11 mouse cellular contexts compared by ENCODE assay signal in genomic region chr4:126332358-126332757, GRCm38 (mm10). TPM values are rescaled to one million over a fixed set of nuclear protein-coding genes. Genes with fewer than 3 reads are reported as not detected.
A peak's percentile ranks its signal among the peaks of the same experiment; 100 is the strongest.
DNase-seq lines count a peak whose midpoint lies in the region; TF ChIP-seq lines count a peak whose summit lies in the region.
"Had no signal": no experiment of that assay in that cellular context is flagged by ENCODE, and none has a peak within 500 bp of the region (broad histone marks: within the 10 kb centered on the region; RNA-seq: fewer than 3 reads in every experiment).

No protein-coding gene starts in this region.

- intact Hi-C loops in heart, postnatal 14 days (cut with DNase I): no loop called here

- WGBS in bone marrow, adult 2 months: 56% methylated on average over 3 of the region's 3 CpGs

- H3K27me3 ChIP-seq in splenic B cell, adult 2 months (ENCODE audit: control insufficient read depth, insufficient read depth, low read length, poor library complexity, severe bottlenecking): no peaks in the 10 kb centered on the region
- H3K27me3 ChIP-seq: heart, embryonic 13.5 days; neural tube, embryonic 12.5 days had no signal

- no peak overlapping the region for H3K27ac ChIP-seq in bone marrow, adult 2 months (ENCODE audit: control insufficient read depth, insufficient read depth, low read depth, low read length, poor library complexity)
- H3K27ac ChIP-seq: heart, embryonic 13.5 days; neural tube, embryonic 12.5 days had no signal

- H3K36me3 ChIP-seq in splenic B cell, adult 2 months (ENCODE audit: control insufficient read depth, insufficient read depth, low read length, poor library complexity, severe bottlenecking): no peaks in the 10 kb centered on the region
- H3K36me3 ChIP-seq: heart, embryonic 13.5 days; neural tube, embryonic 12.5 days had no signal

- peak; percentile 57 for TF ChIP-seq CTCF in bone marrow, adult 2 months (IDR thresholded peaks at IDR 0.05; ENCODE audit: control insufficient read depth, insufficient read depth, low read length)

- no peaks in the 10 kb centered on the region for H3K4me1 ChIP-seq in bone marrow, adult 2 months (ENCODE audit: control insufficient read depth, insufficient read depth, low read length)
- H3K4me1 ChIP-seq: neural tube, embryonic 12.5 days had no signal

- DNase-seq in heart, adult 11 months: peak; percentile 75
- no peak for DNase-seq in heart, postnatal 14 days
- DNase-seq in lung, postnatal 36 days: peak; percentile 26
- no peak for DNase-seq in lung, adult 18-20 months
- peak; percentile 28 for DNase-seq in splenic B cell, adult 2 months (ENCODE audit: low read depth, low spot score)
- DNase-seq in left cerebral cortex, adult 8-10 months (ENCODE audit: low spot score in 2 of 2): no peak
- DNase-seq in spleen, postnatal 4 days (ENCODE audit: low spot score in 2 of 2): no peak
- DNase-seq: cerebellum, postnatal 36 days had no signal

- TF ChIP-seq POLR2A in bone marrow, adult 2 months (IDR thresholded peaks at IDR 0.05; ENCODE audit: borderline replicate concordance, control insufficient read depth, low read depth, low read length): no peak

- no peak overlapping the region for H3K4me3 ChIP-seq in bone marrow, adult 2 months (replicated peaks; ENCODE audit: control insufficient read depth, low read depth, low read length)
- H3K4me3 ChIP-seq: heart, embryonic 13.5 days; neural tube, embryonic 12.5 days had no signal

RNA-seq across cellular contexts. Expression of gene Tekt2, which starts 6.9 kb away (rescaled TPM):
- total RNA-seq in heart, postnatal 14 days (2021): under 1 TPM; 0.74 to 0.98 TPM
- 0.65 TPM in 1 of 2 replicates, not detected in the other for polyA plus RNA-seq in bone marrow, adult 2 months (2011; ENCODE audit: insufficient read depth, insufficient read length, low replicate concordance, missing spikeins)
- total RNA-seq in left cerebral cortex, adult 8-10 months (2022): 1 to 10 TPM in 2 of 4 experiments, under 1 TPM in 2; 0.86 to 1.6 (median 1.3) TPM

RNA-seq across cellular contexts. Expression of gene Adprhl2, which starts 10.9 kb away (rescaled TPM):
- total RNA-seq in heart, postnatal 14 days (2021): 10 to 100 TPM; 13.4 to 13.6 TPM
- polyA plus RNA-seq in bone marrow, adult 2 months (2011; ENCODE audit: insufficient read depth, insufficient read length, low replicate concordance, missing spikeins): 11.4 and 20.2 TPM in 2 replicates
- total RNA-seq in left cerebral cortex, adult 8-10 months (2022): 10 to 100 TPM; 26.9 to 32.0 (median 31.2) TPM

RNA-seq across cellular contexts. Expression of gene Col8a2, which starts 45.8 kb away (rescaled TPM):
- under 1 TPM; 0.79 to 0.85 TPM for total RNA-seq in heart, postnatal 14 days (2021)
- 0.57 TPM in 1 of 2 replicates, not detected in the other for polyA plus RNA-seq in bone marrow, adult 2 months (2011; ENCODE audit: insufficient read depth, insufficient read length, low replicate concordance, missing spikeins)
- 1 to 10 TPM; 1.9 to 4.0 (median 2.5) TPM for total RNA-seq in left cerebral cortex, adult 8-10 months (2022)

Comparison
In these comparisons a context has a peak if more than half of its experiments do, and no peak if none do; other contexts are left out.
1. DNase-seq: peak in heart, adult 11 months (single experiment), lung, postnatal 36 days (single experiment) and splenic B cell, adult 2 months (single experiment); none in heart, postnatal 14 days (0 of 2), lung, adult 18-20 months (0 of 2), left cerebral cortex, adult 8-10 months (0 of 2) and spleen, postnatal 4 days (0 of 2).